Mouse (Mus musculus) bone marrow macrophage, adult 2 months (primary cell): ENCODE results near the gene Gm42742.

ENCODE experiments used
- CTCF ChIP-seq: IDR thresholded peaks from 2 replicates; pipeline ENCODE4 v1.5.1; 2012; ENCODE audit warnings: low read depth, mild to moderate bottlenecking, low read length, moderate library complexity
- POLR2A ChIP-seq: IDR thresholded peaks from 2 replicates; pipeline ENCODE4 v1.6.1; 2012; ENCODE audit warnings: mild to moderate bottlenecking, low read depth, low read length, borderline replicate concordance

DNA sequence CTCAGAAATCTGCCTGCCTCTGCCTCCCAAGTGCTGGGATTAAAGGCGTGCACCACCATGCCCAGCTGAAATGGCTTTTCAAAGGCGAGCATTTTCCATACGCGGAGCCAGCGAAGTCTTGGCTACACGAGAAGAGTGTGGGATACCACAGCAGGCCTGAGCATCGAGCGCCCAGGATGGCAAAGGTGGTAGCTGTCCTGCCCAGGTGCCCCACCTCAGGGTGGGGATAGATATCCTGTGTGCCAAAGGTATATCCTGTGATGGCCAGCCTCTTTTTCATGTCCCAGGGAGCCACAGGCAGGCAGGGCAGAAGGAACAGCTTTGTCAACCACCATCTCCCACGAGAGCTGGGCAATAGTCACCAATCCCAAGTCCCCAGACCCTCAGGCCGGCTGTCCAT lies 8.1 kb downstream of the Gm42742 start:
- TF ChIP-seq CTCF (no peak), POLR2A (no peak)
